Mouse (Mus musculus): Measurements from ENCODE around the gene Tac4. TPM values are rescaled to one million over a fixed set of nuclear protein-coding genes. Genes with fewer than 3 reads are reported as not detected.

The Tac4 gene
- polyA plus RNA-seq, 1 experiment = not detected

DNA sequence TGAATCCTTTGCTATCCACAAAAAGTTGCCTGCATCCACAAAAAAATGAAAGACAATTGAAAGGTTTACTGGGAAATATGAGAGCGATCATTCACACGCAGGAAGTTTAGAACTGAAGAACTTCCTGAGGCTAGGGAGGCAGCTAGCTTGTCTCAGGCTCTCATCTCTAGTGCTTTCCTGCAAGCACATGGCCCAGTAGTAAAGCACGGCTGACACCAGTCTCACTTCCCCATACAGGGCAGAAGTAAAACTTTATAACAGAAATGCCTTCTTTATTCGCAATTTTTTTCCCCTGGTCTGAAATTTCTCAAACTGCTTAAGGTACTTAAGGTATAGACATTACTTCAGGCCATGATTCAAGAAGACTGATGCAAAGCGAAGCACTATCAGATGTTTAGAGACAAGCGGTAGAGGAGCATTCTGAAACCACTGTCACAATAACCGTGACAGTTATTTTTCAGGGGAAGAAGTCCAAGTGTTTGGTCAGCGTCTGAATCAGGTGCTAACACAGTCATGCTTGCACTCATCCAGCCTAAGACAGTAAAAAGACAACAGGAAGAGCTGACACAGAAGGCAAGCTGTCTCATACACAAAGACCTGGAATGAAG is 31.8 kb downstream of the Tac4 start:
- no peak for TF ChIP-seq GATA1 (IDR thresholded peaks at IDR 0.05; ENCODE audit: low read length)

DNA sequence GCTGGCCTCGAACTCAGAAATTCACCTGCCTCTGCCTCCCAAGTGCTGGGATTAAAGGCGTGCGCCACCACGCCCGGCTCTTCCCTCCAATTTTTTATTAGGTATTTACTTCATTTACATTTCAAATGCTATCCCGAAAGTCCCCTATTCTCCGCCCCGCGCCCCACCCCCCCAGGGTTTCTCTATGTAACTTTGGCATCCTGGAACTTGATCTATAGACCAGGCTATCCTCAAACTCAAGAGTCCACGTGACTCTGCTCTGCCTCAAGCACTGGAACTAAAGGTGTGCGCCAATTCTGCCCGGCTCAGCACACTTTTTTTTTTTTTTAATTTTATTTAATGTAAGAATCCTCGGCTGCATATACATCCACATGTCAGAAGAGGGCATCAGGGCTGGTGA is 34.4 kb downstream of the Tac4 start:
- TF ChIP-seq GATA1 (IDR thresholded peaks at IDR 0.05; ENCODE audit: low read length) = no peak

DNA sequence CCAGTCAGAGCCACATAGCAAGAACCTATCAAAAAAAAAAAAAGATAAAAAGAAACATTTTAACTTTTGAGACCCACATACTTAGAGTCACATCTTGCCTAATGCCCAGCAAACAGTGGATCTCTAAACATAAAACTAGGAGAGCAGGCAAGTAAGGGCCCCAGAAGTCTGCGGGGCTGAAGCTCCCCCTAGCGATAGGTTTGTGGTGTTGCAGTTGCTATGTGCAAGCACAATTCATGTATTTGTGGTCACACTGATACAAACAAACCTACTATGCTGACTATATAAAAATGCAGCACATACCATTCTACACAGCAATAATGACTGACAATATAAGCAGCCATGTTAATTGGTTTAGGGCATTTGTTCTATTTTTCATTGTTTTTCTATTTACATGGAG is 36.8 kb downstream of the Tac4 start:
- no peak for TF ChIP-seq GATA1 (IDR thresholded peaks at IDR 0.05; ENCODE audit: low read length)

DNA sequence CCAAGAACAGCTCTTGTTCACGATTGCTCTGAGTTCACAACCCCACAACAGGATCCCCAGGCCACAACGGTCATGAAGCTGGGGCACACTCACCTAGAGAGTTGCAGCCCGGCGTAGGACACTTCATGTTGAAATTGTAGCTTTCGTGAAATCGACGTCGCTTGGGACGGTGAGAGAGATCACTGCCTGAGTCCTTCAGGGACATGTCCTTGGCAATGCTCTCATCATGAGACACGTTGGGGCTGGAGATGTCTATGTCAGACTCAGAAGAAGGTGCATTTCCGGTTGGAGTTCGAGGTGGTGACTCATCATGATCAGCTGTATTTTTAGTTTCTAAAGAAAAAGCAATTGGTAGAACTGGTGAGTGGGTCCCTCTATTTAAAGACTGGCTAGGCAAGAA is 38.6 kb downstream of the Tac4 start:
- TF ChIP-seq GATA1 (IDR thresholded peaks at IDR 0.05; ENCODE audit: low read length) = no peak

DNA sequence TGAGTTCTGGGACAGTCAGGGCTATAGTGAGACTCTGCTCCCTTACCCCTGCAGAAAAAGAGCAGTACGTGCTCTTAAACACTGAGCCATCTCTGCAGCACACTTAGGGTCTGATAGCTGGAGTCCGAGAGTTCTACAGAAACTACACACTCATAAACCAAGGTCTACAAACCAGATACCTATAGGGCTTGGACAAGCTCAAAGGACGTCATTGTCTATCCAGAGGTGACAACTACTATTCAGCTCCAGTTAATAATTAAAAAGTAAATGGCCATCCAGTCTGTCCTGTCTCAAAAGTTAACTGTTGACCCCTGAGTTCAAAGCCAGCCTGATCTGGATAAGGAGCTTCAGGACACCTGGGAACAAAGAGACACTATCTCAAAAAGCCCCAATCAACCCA is 40.4 kb downstream of the Tac4 start:
- TF ChIP-seq GATA1 (IDR thresholded peaks at IDR 0.05; ENCODE audit: low read length) = no peak

DNA sequence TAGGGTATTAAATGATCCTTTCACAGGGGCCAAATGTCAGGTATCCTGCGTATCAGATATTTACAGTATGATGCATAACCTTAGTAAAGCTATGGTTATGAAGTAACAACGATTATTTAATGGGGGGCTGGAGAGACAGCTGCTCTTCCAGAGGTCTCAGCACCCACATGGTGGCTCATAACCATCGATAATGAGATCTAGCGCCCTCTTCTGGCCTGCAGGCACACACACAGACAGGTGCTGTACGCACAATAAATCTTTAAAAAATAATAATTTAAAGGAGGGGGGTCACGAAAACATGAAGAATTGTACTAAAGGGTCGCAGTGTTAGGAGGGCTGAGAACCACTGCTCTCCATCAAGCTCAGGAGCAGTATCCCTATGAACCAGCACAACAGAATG is 44.3 kb downstream of the Tac4 start:
- TF ChIP-seq GATA1 (IDR thresholded peaks at IDR 0.05; ENCODE audit: low read length) = no peak

DNA sequence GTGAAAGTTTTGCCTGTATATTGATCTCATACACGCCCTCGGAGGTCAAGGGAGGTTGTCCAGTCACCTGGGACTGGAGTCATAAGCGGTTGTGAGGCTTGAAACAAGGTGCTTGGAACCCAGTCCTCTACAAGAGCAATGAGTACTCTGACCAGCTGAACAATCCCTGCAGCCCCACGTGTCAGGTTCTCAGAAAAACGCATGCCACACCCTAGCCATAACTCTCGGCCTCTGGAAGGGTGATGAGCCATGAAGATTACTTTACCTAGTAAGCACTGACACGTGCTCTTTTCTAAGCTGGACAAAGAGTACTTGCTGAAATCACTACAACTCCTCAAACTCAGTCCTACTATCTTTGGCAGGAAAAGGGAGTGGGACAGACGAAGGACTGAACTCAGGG is 46.2 kb downstream of the Tac4 start:
- TF ChIP-seq GATA1 (IDR thresholded peaks at IDR 0.05; ENCODE audit: low read length) = no peak

DNA sequence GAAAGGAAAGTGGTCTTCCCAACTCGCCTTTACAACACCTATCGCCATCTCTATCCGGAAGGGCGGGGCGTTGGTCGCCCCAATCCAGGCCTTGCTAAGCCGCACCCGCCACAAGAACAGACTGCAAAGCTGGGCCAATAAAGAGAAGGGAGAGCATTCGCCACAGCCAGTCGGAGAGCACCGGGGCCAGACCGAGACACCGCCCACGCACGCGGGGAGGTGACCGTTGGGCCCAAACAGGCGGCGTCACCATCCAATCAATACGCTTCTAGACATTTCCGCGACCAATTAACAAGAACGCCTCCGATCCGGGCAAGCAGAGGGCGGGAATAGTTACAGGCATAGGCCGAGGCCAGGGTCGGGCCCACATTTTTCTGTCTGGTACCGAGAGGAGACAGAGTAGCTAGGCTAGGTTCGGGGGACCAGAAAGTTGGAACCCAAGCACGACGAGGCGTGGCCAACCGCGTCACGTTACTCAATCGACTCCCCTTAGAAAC is 48.2 kb downstream of the Tac4 start:
- TF ChIP-seq GATA1 (IDR thresholded peaks at IDR 0.05; ENCODE audit: low read length) = no peak

DNA sequence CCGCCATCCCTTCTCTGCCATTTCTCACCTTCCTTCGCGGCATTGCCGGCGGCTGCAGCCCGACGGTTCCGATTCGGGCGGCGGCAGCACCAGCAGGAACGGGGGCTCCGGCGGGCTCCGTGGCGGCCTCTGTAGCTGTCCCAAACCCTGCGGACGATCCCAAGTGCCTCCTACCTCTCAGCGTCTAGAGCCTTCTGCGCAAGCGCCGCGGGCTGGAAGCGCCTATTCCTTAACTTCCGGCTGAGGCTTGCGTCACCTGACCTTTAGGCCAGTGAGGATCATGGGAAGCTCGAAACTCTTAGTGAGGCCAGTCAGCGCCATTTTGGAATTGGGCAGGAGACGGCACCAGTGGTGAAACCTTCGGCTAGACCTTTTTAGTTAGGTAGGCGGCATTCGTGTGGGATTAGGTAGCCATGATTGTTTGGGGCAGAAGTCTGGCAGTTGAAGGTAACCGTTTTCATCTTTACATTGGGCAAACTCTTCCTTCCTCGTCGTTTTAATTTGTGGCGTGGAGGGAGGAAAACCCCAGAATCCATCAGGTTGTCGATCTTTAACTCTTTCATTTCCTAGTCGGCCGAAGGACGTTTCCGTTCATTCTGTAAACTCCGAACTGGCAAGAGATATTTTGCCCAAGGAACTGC is 48.8 kb downstream of the Tac4 start, which contains the start of gene Kat7:
Gene Kat7 (minus strand): TSS at position 240 of the 641 bp plus-strand sequence.
- TF ChIP-seq GATA1 (IDR thresholded peaks at IDR 0.05; ENCODE audit: low read length) = no peak

DNA sequence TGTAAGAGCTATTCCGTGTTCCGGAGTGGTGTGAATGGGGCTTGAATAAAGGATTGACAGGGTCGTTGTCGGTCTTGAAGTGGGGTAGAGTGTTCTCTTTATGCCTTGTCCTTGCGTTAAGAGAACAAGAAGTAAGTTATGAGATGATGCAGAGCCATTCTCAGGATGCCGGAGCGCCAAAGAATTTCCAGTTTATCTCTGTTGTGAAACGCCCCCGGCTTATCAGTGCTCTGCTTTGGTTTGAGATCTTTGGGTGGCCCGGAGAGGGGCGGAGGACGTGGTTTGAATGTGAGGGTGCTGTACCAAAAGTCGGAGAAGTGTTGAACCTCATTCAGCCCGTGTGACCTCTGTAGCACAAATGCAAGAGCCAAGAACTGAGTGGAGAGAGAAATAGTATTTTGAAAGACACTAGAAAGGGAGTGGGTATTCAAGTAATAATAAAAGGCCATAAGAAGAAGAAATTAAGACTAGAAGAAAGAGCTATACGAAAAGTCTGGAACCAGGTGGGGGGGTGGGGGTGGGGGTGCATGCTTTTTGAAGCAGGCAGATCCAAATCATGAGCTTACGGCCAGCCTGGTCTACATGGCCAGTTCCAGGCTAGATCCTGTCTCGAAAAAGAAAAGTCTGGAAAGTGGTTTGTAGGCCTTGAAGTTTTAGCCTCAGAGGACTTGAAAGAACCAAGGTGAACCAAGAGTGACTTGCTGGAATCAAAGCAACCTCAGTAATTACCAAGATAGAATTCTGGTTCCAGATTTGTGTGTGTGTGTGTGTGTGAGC is 49.5 kb downstream of the Tac4 start:
- TF ChIP-seq GATA1 (IDR thresholded peaks at IDR 0.05; ENCODE audit: low read length) = no peak

DNA sequence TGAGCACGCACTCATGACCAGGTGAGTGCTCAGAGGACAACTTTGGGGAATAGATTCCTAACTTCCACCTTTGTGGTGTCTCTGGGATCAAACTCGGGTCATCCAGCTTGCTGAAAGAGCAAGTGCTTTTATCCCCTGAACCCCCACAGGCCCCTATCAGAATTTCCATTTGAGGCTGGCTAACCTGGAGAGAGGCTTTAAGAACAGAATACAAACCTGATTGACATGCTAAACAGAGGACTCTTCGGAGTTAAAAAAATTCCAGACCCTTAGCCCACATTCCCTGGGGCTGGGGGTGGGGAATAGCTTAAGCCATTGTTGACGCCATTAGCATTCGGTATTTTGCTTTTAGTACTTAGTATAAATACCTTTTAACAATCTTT is 50.1 kb downstream of the Tac4 start:
- no peak for TF ChIP-seq GATA1 (IDR thresholded peaks at IDR 0.05; ENCODE audit: low read length)

DNA sequence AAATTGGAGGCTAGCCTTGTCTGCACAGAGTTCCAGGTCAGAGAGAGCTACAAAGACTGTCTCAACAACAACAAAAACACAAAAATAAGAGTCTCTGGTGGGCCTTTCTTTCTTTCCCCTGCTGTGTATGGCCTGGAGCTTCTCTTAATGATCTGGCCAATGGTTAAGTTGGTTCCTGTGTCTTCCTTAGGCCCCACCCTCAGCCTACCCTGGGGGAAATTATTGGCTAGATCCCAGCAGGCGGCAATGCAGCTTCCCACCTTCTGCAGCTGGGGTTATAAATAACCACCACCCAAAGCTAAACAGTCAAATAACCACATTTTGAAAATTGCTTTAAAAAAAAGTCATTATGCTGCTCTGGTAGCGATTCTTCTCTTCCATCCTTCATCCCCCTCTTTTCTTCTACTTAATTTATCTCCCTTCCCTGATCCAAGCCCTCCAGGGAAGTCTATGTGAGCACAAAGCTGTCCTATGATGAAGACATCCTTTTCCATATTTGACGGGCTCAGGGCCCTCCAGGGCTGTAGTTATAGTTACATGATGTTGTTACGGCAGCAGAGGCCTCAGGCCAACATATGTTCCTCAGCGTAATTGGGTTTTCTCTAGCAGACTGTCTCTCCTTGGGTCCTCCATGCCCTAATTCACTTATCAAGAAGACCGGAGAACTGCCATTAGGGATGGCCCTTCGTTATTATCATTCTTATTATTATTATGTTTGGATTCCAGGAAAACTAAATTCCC is 54.1 kb downstream of the Tac4 start:
- no peak for TF ChIP-seq GATA1 (IDR thresholded peaks at IDR 0.05; ENCODE audit: low read length)

DNA sequence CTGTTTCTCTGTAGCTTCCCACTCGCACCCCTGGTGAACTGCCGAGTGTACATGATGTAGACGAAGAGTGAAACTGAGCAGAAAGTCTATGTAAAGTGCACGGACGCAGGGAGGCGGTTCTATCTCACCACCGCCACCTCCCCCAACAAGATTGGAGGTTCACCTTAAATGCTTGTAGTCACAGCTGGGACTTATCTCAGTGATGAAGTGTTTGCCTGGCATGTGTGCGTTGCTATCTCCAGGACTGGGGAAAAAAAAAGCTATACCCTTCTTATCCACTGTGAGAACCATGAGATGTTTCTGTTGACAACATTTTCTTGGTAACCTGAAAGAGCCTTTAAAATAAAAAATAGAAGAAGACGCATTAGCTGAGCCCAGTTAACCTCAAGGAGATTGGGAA is 56.8 kb downstream of the Tac4 start:
- peak; percentile 15 for TF ChIP-seq GATA1 (IDR thresholded peaks at IDR 0.05; ENCODE audit: low read length)

Other genes with a start within 250 kb of the Tac4 start
- gene Pdk2, start 220.2 kb upstream of the Tac4 start, polyA plus RNA-seq (2012) = 32.6 and 36.2 TPM in 2 replicates
- not detected in 2 replicates for gene Itga3, start 184.7 kb upstream of the Tac4 start, polyA plus RNA-seq (2012)
- not detected in 2 replicates for gene Dlx3, start 141.4 kb upstream of the Tac4 start, polyA plus RNA-seq (2012)
- gene Dlx4, start 115.3 kb upstream of the Tac4 start, polyA plus RNA-seq (2012) = not detected in 2 replicates
- 32.2 and 37.6 TPM in 2 replicates for gene Kat7, start 48.7 kb downstream of the Tac4 start, polyA plus RNA-seq (2012)
- 111 and 135 TPM in 2 replicates for gene Fam117a, start 75.5 kb downstream of the Tac4 start, polyA plus RNA-seq (2012)
- gene Slc35b1, start 123.2 kb downstream of the Tac4 start, polyA plus RNA-seq (2012) = 4.6 and 5.7 TPM in 2 replicates
- 22.5 and 40.0 TPM in 2 replicates for gene Spop, start 152.6 kb downstream of the Tac4 start, polyA plus RNA-seq (2012)

Measured in G1E-ER4 (cell line).